Mouse (Mus musculus) heart, adult 8-10 months (tissue): ENCODE results near the gene Gm16451. TPM values are rescaled to one million over a fixed set of nuclear protein-coding genes. Genes with fewer than 3 reads are reported as not detected.
"Not testable (repeated sequence)": the region's sequence is repeated elsewhere in the genome, so short reads cannot be mapped to it uniquely, and the experiment has no call there.

Experiments used
- DNase-seq: peaks from one replicate; pipeline ENCODE4 v3.0.0; 2022; ENCODE audit warnings: low spot score
- total RNA-seq, 4 experiments: library from RNA; stranded (reverse); gene quantifications; 2 replicates each; pipeline ENCODE4 v1.2.4; 2022

The Gm16451 gene
- not detected for total RNA-seq

DNA sequence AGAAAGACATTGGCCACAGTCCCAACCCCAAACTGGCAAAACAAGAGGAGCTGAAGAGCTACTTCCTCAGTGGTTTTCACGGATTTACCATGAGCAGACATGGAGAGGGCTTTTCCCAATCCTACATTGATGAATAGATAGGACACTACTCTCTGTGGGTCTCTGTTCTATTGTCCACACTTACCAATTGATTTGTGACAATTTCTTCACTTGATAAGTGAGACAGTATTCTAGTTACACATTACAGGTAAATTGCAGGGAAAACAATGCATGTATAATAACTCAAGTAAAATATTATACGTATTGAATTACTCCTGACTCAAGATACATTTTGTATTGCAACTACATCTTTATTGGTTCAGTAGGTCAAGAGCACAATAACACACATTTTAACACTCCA is at the start of gene Gm16451:
Gm16451 (minus strand) TSS at position 101 of the 400 bp plus-strand sequence.
- not testable (repeated sequence) for DNase-seq

DNA sequence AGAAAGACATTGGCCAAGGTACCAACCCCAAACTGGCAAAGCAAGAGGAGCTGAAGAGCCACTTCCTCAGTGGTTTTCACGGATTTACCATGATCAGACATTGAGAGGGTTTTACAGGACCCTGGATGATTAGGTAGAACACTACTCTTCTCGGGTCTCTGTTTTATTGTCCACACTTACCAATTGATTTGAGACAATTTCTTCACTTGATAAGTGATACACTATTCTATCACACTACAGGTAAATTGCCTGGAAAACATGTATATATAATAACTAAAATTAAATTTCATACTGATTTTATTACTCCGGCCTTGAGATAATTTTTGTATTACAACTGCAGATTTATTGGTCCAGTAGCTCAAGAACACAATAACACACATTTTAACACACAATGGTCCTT is 45.9 kb upstream of the Gm16451 start, which contains the start of gene Vmn1r142:
Vmn1r142 (minus strand) TSS at position 101 of the 400 bp plus-strand sequence.
- DNase-seq = not testable (repeated sequence)

DNA sequence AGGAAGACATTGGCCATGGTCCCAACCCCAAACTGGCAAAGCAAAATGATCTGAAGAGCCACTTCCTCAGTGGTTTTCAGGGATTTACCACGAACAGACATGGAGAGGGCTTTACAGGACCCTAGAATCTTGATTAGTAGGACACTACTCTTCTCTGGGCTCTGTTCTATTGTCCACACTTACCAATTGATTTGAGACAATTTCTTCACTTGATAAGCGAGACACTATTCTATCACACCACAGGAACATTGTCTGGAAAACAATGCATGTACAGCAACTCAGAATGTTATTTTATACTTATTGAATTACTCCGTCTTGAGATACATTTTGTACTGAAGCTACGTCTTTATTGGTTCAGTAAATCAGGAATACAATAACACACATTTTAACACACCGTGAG is 16.6 kb upstream of the Gm16451 start, which contains the start of gene Gm10666:
Gm10666 (minus strand) TSS at position 101 of the 400 bp plus-strand sequence.
- not testable (repeated sequence) for DNase-seq

DNA sequence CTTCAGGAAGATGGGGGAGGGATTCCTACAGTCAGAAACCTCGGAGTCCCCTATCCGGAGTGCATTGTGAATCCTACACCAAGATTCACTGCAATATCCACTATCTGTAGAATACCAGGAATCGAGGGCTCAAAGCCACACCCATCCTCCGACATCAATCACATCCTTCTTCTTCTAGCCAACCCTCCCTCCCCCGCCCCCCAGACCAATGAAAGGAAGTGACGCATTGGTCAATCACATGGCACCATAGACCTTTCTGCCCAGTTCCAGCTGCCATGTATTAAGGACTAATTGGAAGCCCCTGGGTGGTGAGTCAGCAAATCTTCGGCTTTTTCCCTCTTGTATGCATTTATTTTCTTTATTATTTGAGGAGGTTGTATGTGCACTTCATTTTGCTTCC is 49.3 kb downstream of the Gm16451 start, which contains the start of gene Vmn1r139:
Vmn1r139 (plus strand) TSS at position 301 of the 400 bp plus-strand sequence.
- DNase-seq = not testable (repeated sequence)

Other genes with a start within 250 kb of the Gm16451 start
- gene Gm5891, start 197.0 kb downstream of the Gm16451 start, total RNA-seq = not detected
- gene Vmn1r137, start 123.7 kb downstream of the Gm16451 start, total RNA-seq = not detected
- not detected for gene Vmn1r138, start 89.3 kb downstream of the Gm16451 start, total RNA-seq
- not detected for gene Gm6176, start 61.9 kb downstream of the Gm16451 start, total RNA-seq
- not detected for gene Vmn1r139, start 49.2 kb downstream of the Gm16451 start, total RNA-seq
- gene Gm10666, start 16.5 kb upstream of the Gm16451 start, total RNA-seq = not detected
- gene Vmn1r142, start 45.8 kb upstream of the Gm16451 start, total RNA-seq = not detected
- gene Vmn1r143, start 71.1 kb upstream of the Gm16451 start, total RNA-seq = not detected
- gene Gm8653, start 83.0 kb upstream of the Gm16451 start, total RNA-seq = not detected
- not detected for gene Gm8453, start 111.2 kb upstream of the Gm16451 start, total RNA-seq
- gene Gm4187, start 211.5 kb upstream of the Gm16451 start, total RNA-seq = not detected